Mouse (Mus musculus) G1E (cell line): Measurements from ENCODE around the gene Dtx2. TPM values are rescaled to one million over a fixed set of nuclear protein-coding genes. Genes with fewer than 3 reads are reported as not detected.

ENCODE experiments used
- ATAC-seq: 2 replicates; pipeline ENCODE4 v1.8.0; 2016; ENCODE audit warnings: mild to moderate bottlenecking; ENCODE audit not compliant: insufficient number of reproducible peaks, poor library complexity, low FRiP score, severe bottlenecking; ENCODE audit errors: extremely low read depth
- DNase-seq: peaks from one replicate; pipeline ENCODE4 v3.0.0; 2012; ENCODE audit warnings: low spot score
- H3K27me3 ChIP-seq: 2 replicates; pipeline ENCODE4 v1.6.1; 2012; ENCODE audit warnings: mild to moderate bottlenecking, low read length, inconsistent platforms; ENCODE audit not compliant: insufficient read depth
- H3K36me3 ChIP-seq: replicated peaks from 2 replicates; pipeline ENCODE3; 2012; ENCODE audit warnings: mild to moderate bottlenecking, inconsistent platforms
- H3K4me1 ChIP-seq: 2 replicates; pipeline ENCODE4 v1.6.1; 2012; ENCODE audit warnings: low read depth, low read length, inconsistent platforms, mixed read lengths; ENCODE audit not compliant: insufficient read depth
- H3K4me3 ChIP-seq: 2 replicates; pipeline ENCODE4 v1.5.1; 2012; ENCODE audit warnings: low read depth, mild to moderate bottlenecking, inconsistent platforms, low read length, moderate library complexity, mixed read lengths
- H3K9me3 ChIP-seq: replicated peaks from 2 replicates; pipeline ENCODE4 v1.6.1; 2012; ENCODE audit warnings: inconsistent platforms
- CTCF ChIP-seq: IDR thresholded peaks from 2 replicates; pipeline ENCODE4 v1.5.1; 2012; ENCODE audit warnings: low read depth, low read length, inconsistent platforms, mixed read lengths
- GATA1 ChIP-seq: IDR thresholded peaks from 2 replicates; pipeline ENCODE4 v1.6.1; 2012; ENCODE audit warnings: borderline replicate concordance, low read length, inconsistent platforms, mixed read lengths
- GATA2 ChIP-seq: IDR thresholded peaks from 2 replicates; pipeline ENCODE4 v1.6.1; 2012; ENCODE audit warnings: low read depth, low read length, inconsistent platforms, borderline replicate concordance
- POLR2AphosphoS5 ChIP-seq: IDR thresholded peaks from 2 replicates; pipeline ENCODE4 v1.6.1; 2012; ENCODE audit warnings: low read depth, low read length, inconsistent platforms; ENCODE audit not compliant: insufficient replicate concordance
- TAL1 ChIP-seq: conservative IDR thresholded peaks from 2 replicates; pipeline ENCODE4 v1.6.1; 2012; ENCODE audit warnings: low read depth, low read length, inconsistent platforms, mixed read lengths
- polyA plus RNA-seq: library from polyadenylated mRNA; stranded (reverse); fragments of >175 nt; gene quantifications from 2 replicates; pipeline ENCODE4 v1.2.3, GENCODE M21; 2012
- total RNA-seq, 2 experiments: library from RNA; stranded (forward) in 1 of 2; stranded (reverse) in 1 of 2; fragments of 200-1000 nt in 1 of 2; fragments of >200 nt in 1 of 2; fragmentation: Nextera tagmentation in 1 of 2; gene quantifications; 2 replicates each; pipeline ENCODE4 v1.2.3; 2014 to 2017

Gene Dtx2
- total and polyA plus RNA-seq, 3 experiments: 5.1 to 25.6 (median 25.2) TPM

DNA sequence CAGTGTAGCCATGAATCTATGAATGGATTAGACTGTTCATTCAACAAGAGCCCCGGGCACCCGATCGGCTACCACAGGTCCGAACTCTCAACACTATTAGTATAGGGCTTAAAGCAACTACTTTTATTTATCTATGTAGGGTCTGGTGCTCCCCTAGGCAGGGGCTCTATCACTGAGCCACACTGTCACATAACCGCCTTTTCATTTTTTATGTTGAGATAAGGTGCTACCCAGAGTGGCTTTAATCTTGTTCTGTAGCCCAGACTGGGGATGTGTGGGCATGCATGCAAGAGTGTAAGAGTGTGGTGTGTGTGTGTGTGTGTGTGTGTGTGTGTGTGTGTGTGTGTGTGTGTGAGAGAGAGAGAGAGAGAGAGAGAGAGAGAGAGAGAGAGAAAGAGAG, 83.5 kb downstream of the Dtx2 start:
- Histone ChIP-seq H3K36me3 (no peaks in the 10 kb centered on the region), H3K4me3 (no peak overlapping the region), H3K9me3 (no peaks in the 10 kb centered on the region), H3K27me3 (peaks cover 12% of the 10 kb centered on the region), H3K4me1 (0 out of 2 replicates have a peak, but pooled peaks cover under 1% of the 10 kb centered on the region)
- DNase-seq (no peak), ATAC-seq (no peak)
- no peak for TF ChIP-seq TAL1
- TF ChIP-seq CTCF: no peak
- no peak for TF ChIP-seq GATA1
- no peak for TF ChIP-seq GATA2
- TF ChIP-seq POLR2AphosphoS5: no peak

DNA sequence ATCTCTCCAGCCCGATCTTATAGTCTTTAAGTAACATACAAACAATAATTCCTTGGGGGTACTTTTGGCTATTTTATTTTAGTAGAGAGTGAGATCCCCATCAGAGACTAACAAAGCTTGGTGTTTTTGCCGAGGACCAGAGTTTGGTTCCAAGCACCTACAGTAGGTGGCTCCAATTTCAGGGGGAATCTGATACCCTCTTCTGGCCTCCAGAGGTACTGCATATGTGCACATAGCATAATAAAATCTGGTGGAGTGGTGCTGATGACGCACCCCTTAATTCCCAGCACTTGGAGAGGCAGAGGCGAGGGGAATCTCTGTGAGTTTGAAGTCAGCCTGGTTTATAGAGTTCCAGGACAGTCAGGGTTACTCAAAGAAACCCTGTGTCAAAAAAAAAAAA, 87.7 kb downstream of the Dtx2 start:
- H3K4me1 ChIP-seq: peaks cover 21% of the 10 kb centered on the region
- H3K4me3 ChIP-seq: no peak overlapping the region
- DNase-seq: no peak
- H3K36me3 ChIP-seq: no peaks in the 10 kb centered on the region
- H3K9me3 ChIP-seq: no peaks in the 10 kb centered on the region
- no peak for ATAC-seq
- H3K27me3 ChIP-seq: peaks cover 32% of the 10 kb centered on the region
- TF ChIP-seq TAL1: no peak
- peak; percentile 35; the same call in 1 of the 2 replicates for TF ChIP-seq CTCF

Other genes with a start within 250 kb of the Dtx2 start
- gene Styxl1, start 216.4 kb upstream of the Dtx2 start, total RNA-seq (2014; fragmentation: Nextera tagmentation): 0.49 and 0.68 TPM in 2 replicates
- 0.12 TPM in 1 of 2 replicates, not detected in the other for gene Styxl1, start 216.4 kb upstream of the Dtx2 start, total RNA-seq (2017)
- gene Styxl1, start 216.4 kb upstream of the Dtx2 start, polyA plus RNA-seq: not detected in 2 replicates
- gene Mdh2, start 216.3 kb upstream of the Dtx2 start, total RNA-seq (2014; fragmentation: Nextera tagmentation): 200 and 245 TPM in 2 replicates
- 141 and 153 TPM in 2 replicates for gene Mdh2, start 216.3 kb upstream of the Dtx2 start, total RNA-seq (2017)
- gene Mdh2, start 216.3 kb upstream of the Dtx2 start, polyA plus RNA-seq: 664 and 799 TPM in 2 replicates
- gene Srrm3, start 187.9 kb upstream of the Dtx2 start, total RNA-seq (2014; fragmentation: Nextera tagmentation): not detected in 2 replicates
- 0.38 and 0.41 TPM in 2 replicates for gene Srrm3, start 187.9 kb upstream of the Dtx2 start, total RNA-seq (2017)
- gene Srrm3, start 187.9 kb upstream of the Dtx2 start, polyA plus RNA-seq: not detected in 2 replicates
- gene Hspb1, start 106.9 kb upstream of the Dtx2 start, total RNA-seq (2014; fragmentation: Nextera tagmentation): not detected in 2 replicates
- gene Hspb1, start 106.9 kb upstream of the Dtx2 start, total RNA-seq (2017): 0.12 TPM in 1 of 2 replicates, not detected in the other
- not detected in 2 replicates for gene Hspb1, start 106.9 kb upstream of the Dtx2 start, polyA plus RNA-seq
- 168 and 200 TPM in 2 replicates for gene Ywhag, start 60.2 kb upstream of the Dtx2 start, total RNA-seq (2014; fragmentation: Nextera tagmentation)
- 73.5 and 99.8 TPM in 2 replicates for gene Ywhag, start 60.2 kb upstream of the Dtx2 start, total RNA-seq (2017)
- gene Ywhag, start 60.2 kb upstream of the Dtx2 start, polyA plus RNA-seq: 246 and 281 TPM in 2 replicates
- 9.1 and 16.4 TPM in 2 replicates for gene Ssc4d, start 20.3 kb upstream of the Dtx2 start, total RNA-seq (2014; fragmentation: Nextera tagmentation)
- 3.2 and 5.5 TPM in 2 replicates for gene Ssc4d, start 20.3 kb upstream of the Dtx2 start, total RNA-seq (2017)
- gene Ssc4d, start 20.3 kb upstream of the Dtx2 start, polyA plus RNA-seq: 1.1 and 1.5 TPM in 2 replicates
- not detected in 2 replicates for gene Zp3, start 14.7 kb upstream of the Dtx2 start, total RNA-seq (2014; fragmentation: Nextera tagmentation)
- gene Zp3, start 14.7 kb upstream of the Dtx2 start, total RNA-seq (2017): not detected in 2 replicates
- not detected in 2 replicates for gene Zp3, start 14.7 kb upstream of the Dtx2 start, polyA plus RNA-seq
- not detected in 2 replicates for gene Upk3b, start 43.7 kb downstream of the Dtx2 start, total RNA-seq (2014; fragmentation: Nextera tagmentation)
- gene Upk3b, start 43.7 kb downstream of the Dtx2 start, total RNA-seq (2017): 0.05 and 0.06 TPM in 2 replicates
- gene Upk3b, start 43.7 kb downstream of the Dtx2 start, polyA plus RNA-seq: 0.03 TPM in 1 of 2 replicates, not detected in the other
- gene Upk3bl, start 59.7 kb downstream of the Dtx2 start, total RNA-seq (2014; fragmentation: Nextera tagmentation): not detected in 2 replicates
- not detected in 2 replicates for gene Upk3bl, start 59.7 kb downstream of the Dtx2 start, total RNA-seq (2017)
- gene Upk3bl, start 59.7 kb downstream of the Dtx2 start, polyA plus RNA-seq: not detected in 2 replicates
- gene Rasa4, start 89.1 kb downstream of the Dtx2 start, total RNA-seq (2014; fragmentation: Nextera tagmentation): 0.29 TPM in 1 of 2 replicates, not detected in the other
- gene Rasa4, start 89.1 kb downstream of the Dtx2 start, total RNA-seq (2017): 0.38 and 0.81 TPM in 2 replicates
- gene Rasa4, start 89.1 kb downstream of the Dtx2 start, polyA plus RNA-seq: 0.11 and 0.18 TPM in 2 replicates
- 71.5 and 76.8 TPM in 2 replicates for gene Polr2j, start 121.8 kb downstream of the Dtx2 start, total RNA-seq (2014; fragmentation: Nextera tagmentation)
- 192 and 216 TPM in 2 replicates for gene Polr2j, start 121.8 kb downstream of the Dtx2 start, total RNA-seq (2017)
- 99.2 and 163 TPM in 2 replicates for gene Polr2j, start 121.8 kb downstream of the Dtx2 start, polyA plus RNA-seq
- gene Lrwd1, start 141.3 kb downstream of the Dtx2 start, total RNA-seq (2014; fragmentation: Nextera tagmentation): 16.6 and 16.9 TPM in 2 replicates
- gene Lrwd1, start 141.3 kb downstream of the Dtx2 start, total RNA-seq (2017): 43.3 and 51.8 TPM in 2 replicates
- 92.6 and 112 TPM in 2 replicates for gene Lrwd1, start 141.3 kb downstream of the Dtx2 start, polyA plus RNA-seq
- gene Alkbh4, start 141.3 kb downstream of the Dtx2 start, total RNA-seq (2014; fragmentation: Nextera tagmentation): 21.9 and 24.5 TPM in 2 replicates
- gene Alkbh4, start 141.3 kb downstream of the Dtx2 start, total RNA-seq (2017): 12.4 and 16.4 TPM in 2 replicates
- gene Alkbh4, start 141.3 kb downstream of the Dtx2 start, polyA plus RNA-seq: 36.8 and 38.6 TPM in 2 replicates
- 53.1 and 56.3 TPM in 2 replicates for gene Orai2, start 175.9 kb downstream of the Dtx2 start, total RNA-seq (2014; fragmentation: Nextera tagmentation)
- 43.4 and 43.8 TPM in 2 replicates for gene Orai2, start 175.9 kb downstream of the Dtx2 start, total RNA-seq (2017)
- gene Orai2, start 175.9 kb downstream of the Dtx2 start, polyA plus RNA-seq: 50.2 and 53.8 TPM in 2 replicates
- gene Prkrip1, start 204.2 kb downstream of the Dtx2 start, total RNA-seq (2014; fragmentation: Nextera tagmentation): 12.8 and 13.1 TPM in 2 replicates
- gene Prkrip1, start 204.2 kb downstream of the Dtx2 start, total RNA-seq (2017): 47.5 and 55.5 TPM in 2 replicates
- gene Prkrip1, start 204.2 kb downstream of the Dtx2 start, polyA plus RNA-seq: 52.3 and 64.5 TPM in 2 replicates